Mouse (Mus musculus): ENCODE measurements around the gene Eaf2. TPM values are rescaled to one million over a fixed set of nuclear protein-coding genes. Genes with fewer than 3 reads are reported as not detected.

Eaf2 gene
- polyA plus RNA-seq, 1 experiment from 2014 or later = 0.36 TPM

DNA sequence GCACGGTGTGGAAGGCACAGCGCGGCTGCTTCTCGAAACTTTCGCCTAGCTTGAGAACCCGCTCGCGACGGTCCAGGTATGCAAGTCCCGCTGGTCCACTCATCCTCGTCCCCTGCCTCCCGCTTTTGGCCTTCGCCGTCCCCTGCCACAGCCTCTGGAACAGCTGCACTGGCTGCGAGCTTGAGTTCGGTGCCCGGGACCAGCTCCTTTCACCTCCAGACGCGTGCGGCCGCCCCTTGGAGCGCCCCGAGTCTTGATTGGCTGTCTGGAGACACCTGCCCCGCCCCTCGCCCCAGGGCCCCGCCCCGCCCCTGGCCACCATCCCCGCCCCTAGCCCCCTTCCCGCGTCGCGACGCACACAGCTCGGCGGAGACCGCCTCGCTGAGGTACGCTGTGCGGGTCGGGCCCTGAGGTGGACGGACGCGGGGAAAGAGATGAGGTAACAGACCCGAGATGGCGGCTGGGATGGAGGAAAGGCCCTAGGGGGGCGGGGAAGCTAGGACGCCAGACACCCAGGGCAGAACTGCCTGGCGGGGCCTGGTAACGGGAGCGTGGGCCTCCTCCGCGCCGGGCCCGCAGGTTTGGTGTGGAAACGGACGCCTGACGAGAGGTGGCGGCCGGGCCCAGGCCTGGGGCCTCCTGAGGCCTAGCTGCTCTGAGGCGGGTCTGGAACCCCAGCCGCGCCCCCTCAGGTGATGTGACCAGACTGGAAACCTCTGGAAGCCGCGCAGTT, 46.6 kb downstream of the Eaf2 start, which contains the start of gene Iqcb1:
Iqcb1 (plus strand) TSS at position 332 of the 733 bp plus-strand sequence.
- H3K27me3 ChIP-seq = peaks cover 10% of the 10 kb centered on the region
- 0% methylated on average over 64 of the region's 64 CpGs for WGBS
- peak within 1 kb of the TSS; percentile 76 for H3K27ac ChIP-seq
- no peaks in the 10 kb centered on the region for H3K36me3 ChIP-seq
- H3K9me3 ChIP-seq = no peaks in the 10 kb centered on the region
- H3K4me2 ChIP-seq = peak within 1 kb of the TSS; percentile 78
- H3K4me3 ChIP-seq = peak within 1 kb of the TSS; percentile 89
- H3K9ac ChIP-seq = peak within 1 kb of the TSS; percentile 85
- H3K4me1 ChIP-seq (replicated peaks) = peaks cover 9% of the 10 kb centered on the region
- ATAC-seq (ENCODE audit: low FRiP score) = peak; percentile 99

DNA sequence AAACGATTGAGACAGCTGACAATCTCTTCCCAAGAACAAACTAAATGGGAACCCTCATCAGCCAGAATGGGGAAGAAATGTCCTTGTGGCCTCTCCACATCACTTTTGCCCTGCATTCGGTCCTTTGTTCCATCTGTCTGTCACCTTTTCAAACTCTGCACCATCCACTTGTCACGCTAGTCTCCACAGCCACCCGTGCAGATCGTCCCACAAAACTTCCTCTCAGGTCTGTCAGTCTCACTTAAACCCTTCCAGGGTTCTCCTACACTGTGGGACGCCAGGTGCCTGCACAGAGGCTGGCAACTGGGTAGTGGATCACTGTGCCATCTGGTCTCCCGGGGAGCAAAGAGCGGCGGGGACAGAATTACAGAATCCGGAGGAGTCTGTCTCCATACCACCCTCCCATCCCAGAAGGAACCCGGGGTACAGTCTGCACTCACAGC, 47.2 kb downstream of the Eaf2 start:
- no peak for ATAC-seq (ENCODE audit: low FRiP score)
- Histone ChIP-seq H3K4me2 (peak overlapping the region; percentile 78), H3K36me3 (no peaks in the 10 kb centered on the region), H3K4me3 (peak overlapping the region; percentile 89), H3K9ac (peak overlapping the region; percentile 59), H3K9me3 (no peaks in the 10 kb centered on the region), H3K27ac (no peak overlapping the region), H3K27me3 (peaks cover 10% of the 10 kb centered on the region), H3K4me1 (replicated peaks) (peaks cover 9% of the 10 kb centered on the region)
- 6% methylated on average over 11 of the region's 11 CpGs for WGBS

DNA sequence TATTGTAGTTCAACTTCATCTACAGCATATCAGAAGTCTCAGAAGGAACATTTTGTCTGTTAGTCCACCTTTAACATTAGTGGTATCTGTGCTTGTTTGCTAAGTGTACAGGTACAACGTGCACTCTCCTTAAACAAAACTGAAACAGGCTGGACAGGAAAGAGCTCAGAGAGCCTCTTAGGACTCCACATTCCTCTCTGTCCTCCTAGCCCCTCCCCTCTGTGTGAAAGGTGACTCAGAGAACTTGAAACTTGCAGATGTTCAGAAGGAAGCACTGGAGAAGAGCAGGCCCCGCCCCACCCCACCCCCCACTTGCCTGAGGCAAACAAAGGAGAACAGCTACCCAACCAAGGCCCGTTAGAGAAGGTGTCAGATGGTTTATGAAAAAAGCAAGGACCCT, 53.3 kb downstream of the Eaf2 start:
- Histone ChIP-seq H3K4me2 (no peak overlapping the region), H3K27ac (no peak overlapping the region), H3K9me3 (no peaks in the 10 kb centered on the region), H3K27me3 (peaks cover 5% of the 10 kb centered on the region; the same call in 1 of the 2 replicates), H3K36me3 (no peaks in the 10 kb centered on the region), H3K4me3 (no peak overlapping the region), H3K9ac (no peak overlapping the region), H3K4me1 (replicated peaks) (no peaks in the 10 kb centered on the region)
- WGBS = 9% methylated on average over 3 of the region's 3 CpGs
- no peak for ATAC-seq (ENCODE audit: low FRiP score)

DNA sequence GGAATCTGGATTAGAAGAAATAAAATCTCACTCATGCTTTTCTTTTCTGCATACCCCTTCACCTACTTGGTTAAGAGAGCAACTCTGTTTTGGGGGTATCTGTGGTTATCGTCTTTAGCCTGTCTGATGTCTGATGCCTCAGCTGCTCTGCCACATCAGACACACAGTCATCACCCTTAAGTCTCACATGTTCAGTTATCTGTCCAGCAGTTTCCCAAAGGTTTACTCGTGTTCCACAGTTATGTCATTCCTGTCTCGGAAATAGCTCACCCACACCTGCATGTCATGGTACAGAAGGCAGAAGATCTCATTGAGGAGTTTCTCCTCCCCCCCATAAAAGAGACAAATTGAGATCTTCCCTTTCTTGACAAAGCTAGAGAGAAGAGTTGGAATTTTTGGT, 54.1 kb downstream of the Eaf2 start:
- Histone ChIP-seq H3K4me2 (no peak overlapping the region), H3K36me3 (no peaks in the 10 kb centered on the region), H3K27me3 (no peaks in the 10 kb centered on the region), H3K9me3 (no peaks in the 10 kb centered on the region), H3K9ac (no peak overlapping the region), H3K4me1 (replicated peaks) (no peaks in the 10 kb centered on the region), H3K4me3 (no peak overlapping the region), H3K27ac (no peak overlapping the region)
- 86% methylated on average over 3 of the region's 3 CpGs for WGBS
- ATAC-seq (ENCODE audit: low FRiP score) = no peak

DNA sequence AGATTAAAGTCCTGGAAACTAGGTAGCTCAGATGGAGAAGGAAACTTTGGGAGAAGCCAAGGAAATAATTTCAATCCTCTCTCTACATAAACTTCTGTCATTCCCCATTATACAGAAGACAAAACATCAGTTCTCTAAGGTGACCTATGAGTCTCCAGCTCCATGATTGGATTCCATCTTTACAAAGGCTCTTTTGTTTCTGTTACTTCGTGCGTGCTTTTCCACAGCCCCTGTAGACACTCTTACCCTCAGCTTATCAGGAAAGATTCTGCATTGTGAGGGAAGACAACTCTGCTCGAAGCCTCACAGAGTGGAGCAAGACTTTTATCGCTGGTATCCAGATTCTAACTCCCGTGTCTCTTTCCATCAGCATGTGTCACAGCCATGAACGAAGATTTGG, 54.8 kb downstream of the Eaf2 start:
- 64% methylated on average over 6 of the region's 6 CpGs for WGBS
- H3K4me3 ChIP-seq = no peak overlapping the region
- H3K27me3 ChIP-seq = no peaks in the 10 kb centered on the region
- H3K4me1 ChIP-seq (replicated peaks) = no peaks in the 10 kb centered on the region
- no peak overlapping the region for H3K9ac ChIP-seq
- no peak overlapping the region for H3K4me2 ChIP-seq
- no peak overlapping the region for H3K27ac ChIP-seq
- no peaks in the 10 kb centered on the region for H3K9me3 ChIP-seq
- ATAC-seq (ENCODE audit: low FRiP score) = no peak
- no peaks in the 10 kb centered on the region for H3K36me3 ChIP-seq

DNA sequence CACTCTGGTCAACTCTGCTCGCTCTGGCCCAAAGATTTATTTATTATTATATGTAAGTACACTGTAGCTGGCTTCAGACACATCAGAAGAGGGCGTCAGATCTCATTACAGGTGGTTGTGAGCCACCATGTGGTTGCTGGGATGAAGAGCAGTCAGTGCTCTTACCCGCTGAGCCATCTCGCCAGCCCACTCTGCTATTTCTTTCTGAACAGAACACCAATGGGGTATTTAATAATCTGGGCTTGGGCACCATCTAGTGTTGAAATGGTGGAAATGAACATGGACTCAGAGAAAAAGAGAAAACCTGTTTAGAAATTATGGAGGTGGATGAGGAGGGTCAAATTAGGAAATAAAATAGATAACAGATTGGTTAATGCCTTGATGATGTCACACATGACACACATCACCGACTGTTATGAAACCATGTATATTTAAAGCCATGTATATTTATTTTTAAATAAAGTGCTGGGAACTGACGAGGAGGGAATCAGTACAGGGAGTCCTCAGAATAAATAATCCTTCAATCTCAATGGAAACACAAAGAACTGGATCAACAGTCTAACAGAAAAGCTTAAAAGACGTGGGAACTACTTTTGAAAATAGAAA, 57.4 kb downstream of the Eaf2 start:
- Histone ChIP-seq H3K27ac (no peak overlapping the region), H3K4me2 (no peak overlapping the region), H3K9me3 (no peaks in the 10 kb centered on the region), H3K27me3 (no peaks in the 10 kb centered on the region), H3K36me3 (no peaks in the 10 kb centered on the region), H3K4me3 (no peak overlapping the region), H3K4me1 (replicated peaks) (no peaks in the 10 kb centered on the region), H3K9ac (no peak overlapping the region)
- peak; percentile 96 for ATAC-seq (ENCODE audit: low FRiP score)
- 21% methylated on average over 7 of the region's 7 CpGs for WGBS

DNA sequence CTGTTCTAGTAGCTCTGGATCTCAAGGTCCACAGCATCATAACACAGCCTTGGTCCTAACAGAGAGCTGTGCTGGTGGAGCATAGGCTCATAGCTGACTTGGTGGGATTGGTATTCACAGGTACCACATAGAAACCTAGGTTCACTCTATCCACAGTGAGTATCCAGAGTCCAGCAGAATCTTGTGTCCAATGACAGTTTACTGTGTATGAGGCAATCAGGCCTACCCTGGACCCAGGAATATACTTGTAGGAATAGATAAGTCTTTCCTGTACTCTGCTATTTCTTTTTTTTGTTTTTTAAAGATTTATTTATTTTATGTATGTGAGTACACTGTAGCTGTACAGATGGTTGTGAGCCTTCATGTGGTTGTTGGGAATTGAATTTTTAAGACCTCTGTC, 57.9 kb downstream of the Eaf2 start:
- H3K4me1 ChIP-seq (replicated peaks) = no peaks in the 10 kb centered on the region
- no peak overlapping the region for H3K4me3 ChIP-seq
- no peaks in the 10 kb centered on the region for H3K27me3 ChIP-seq
- ATAC-seq (ENCODE audit: low FRiP score) = peak; percentile 65
- H3K9ac ChIP-seq = no peak overlapping the region
- H3K4me2 ChIP-seq = no peak overlapping the region
- no peaks in the 10 kb centered on the region for H3K36me3 ChIP-seq
- H3K9me3 ChIP-seq = no peaks in the 10 kb centered on the region
- no peak overlapping the region for H3K27ac ChIP-seq

DNA sequence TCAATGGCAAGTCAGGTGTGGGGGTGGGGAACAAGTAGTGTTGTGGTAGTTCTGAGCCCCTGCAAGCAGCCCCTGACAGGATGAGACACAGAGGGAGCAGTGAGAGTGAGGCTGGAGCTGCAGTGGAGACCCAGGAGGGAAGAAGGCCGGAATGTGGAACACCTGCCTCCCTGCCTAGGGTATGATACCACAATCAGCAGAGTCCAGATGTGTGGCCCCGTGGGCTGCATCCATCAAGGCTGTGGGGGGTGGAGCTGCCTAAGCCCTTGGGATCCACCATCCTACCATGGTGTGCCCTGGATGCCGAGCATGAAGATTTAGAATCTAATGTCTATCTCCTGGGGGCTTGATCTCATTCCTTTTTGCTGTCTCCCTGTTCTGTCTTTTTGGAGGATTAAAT, 61.1 kb downstream of the Eaf2 start:
- Histone ChIP-seq H3K4me2 (no peak overlapping the region), H3K4me3 (no peak overlapping the region), H3K27me3 (no peaks in the 10 kb centered on the region), H3K4me1 (replicated peaks) (no peaks in the 10 kb centered on the region), H3K9ac (no peak overlapping the region), H3K9me3 (no peaks in the 10 kb centered on the region), H3K27ac (no peak overlapping the region), H3K36me3 (no peaks in the 10 kb centered on the region)
- ATAC-seq (ENCODE audit: low FRiP score) = no peak
- WGBS = 71% methylated on average over 3 of the region's 3 CpGs

DNA sequence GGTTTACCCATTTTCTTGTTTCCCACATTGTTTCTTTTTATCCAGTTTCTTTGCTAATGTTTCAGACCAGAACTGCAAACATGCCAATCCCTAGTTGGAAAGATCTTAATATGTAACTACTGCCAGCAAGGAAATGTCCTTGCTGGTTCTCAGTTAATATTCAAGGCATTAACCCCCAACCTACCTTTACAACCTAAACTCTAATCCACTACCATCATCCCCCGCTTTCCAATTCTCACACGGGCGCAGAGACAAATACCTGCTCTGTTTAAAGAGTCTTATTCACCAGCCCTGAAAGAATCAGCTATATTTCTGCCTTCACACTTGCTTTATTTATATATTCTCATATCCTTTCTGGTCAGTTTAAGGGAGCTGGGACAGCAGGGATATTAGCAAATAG, 66.2 kb downstream of the Eaf2 start:
- Histone ChIP-seq H3K9me3 (no peaks in the 10 kb centered on the region), H3K4me1 (replicated peaks) (no peaks in the 10 kb centered on the region), H3K27me3 (no peaks in the 10 kb centered on the region), H3K9ac (no peak overlapping the region), H3K4me3 (no peak overlapping the region), H3K27ac (no peak overlapping the region), H3K36me3 (no peaks in the 10 kb centered on the region), H3K4me2 (no peak overlapping the region)
- whole genome bisulfite sequencing = 94% methylated on average over 3 of the region's 3 CpGs
- ATAC-seq (ENCODE audit: low FRiP score) = no peak

DNA sequence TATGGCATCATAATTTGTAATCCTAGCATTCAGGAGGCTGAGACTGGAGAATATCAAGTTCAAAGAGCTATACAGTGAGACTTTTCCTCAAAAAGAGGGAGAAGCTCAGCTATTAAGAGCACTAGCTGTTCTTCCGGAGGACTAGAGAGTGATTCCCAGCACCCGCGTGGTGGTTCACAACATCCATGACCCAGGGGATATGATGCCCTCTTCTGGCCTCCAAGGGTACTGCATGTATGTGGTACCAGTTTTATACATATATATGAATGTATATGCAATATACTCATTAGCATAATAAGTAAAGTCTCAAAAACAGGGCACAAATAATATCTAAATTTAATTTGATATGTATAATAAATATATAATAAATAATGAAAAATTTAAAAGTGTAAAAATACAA, 72.4 kb downstream of the Eaf2 start:
- no peak overlapping the region for H3K4me2 ChIP-seq
- no peak overlapping the region for H3K27ac ChIP-seq
- H3K36me3 ChIP-seq = no peaks in the 10 kb centered on the region
- H3K9me3 ChIP-seq = no peaks in the 10 kb centered on the region
- H3K27me3 ChIP-seq = no peaks in the 10 kb centered on the region
- no peak overlapping the region for H3K9ac ChIP-seq
- ATAC-seq (ENCODE audit: low FRiP score) = no peak
- WGBS = 89% methylated on average over 3 of the region's 3 CpGs
- no peaks in the 10 kb centered on the region for H3K4me1 ChIP-seq (replicated peaks)
- H3K4me3 ChIP-seq = no peak overlapping the region

DNA sequence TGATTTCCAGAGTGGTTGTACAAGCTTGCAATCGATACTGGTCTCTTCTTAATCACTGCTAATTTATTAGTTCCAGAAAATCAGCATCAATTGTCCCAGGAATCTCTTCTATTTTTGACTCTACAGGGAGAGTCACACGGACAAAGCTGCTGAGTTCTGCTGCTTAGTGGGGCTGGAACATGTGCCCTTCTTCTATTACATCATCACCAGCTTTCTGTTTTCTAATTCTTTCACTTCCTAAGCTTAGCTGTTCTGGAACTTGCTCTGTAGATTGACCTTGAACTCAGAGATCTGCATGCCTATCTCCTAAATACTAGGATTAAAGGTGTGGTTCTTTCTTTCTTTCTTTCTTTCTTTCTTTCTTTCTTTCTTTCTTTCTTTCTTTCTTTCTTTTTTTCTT, 76.5 kb downstream of the Eaf2 start:
- no peak overlapping the region for H3K27ac ChIP-seq
- H3K36me3 ChIP-seq = no peaks in the 10 kb centered on the region
- 75% methylated on average over 2 of the region's 2 CpGs for WGBS
- no peak overlapping the region for H3K4me3 ChIP-seq
- H3K9me3 ChIP-seq = no peaks in the 10 kb centered on the region
- H3K9ac ChIP-seq = no peak overlapping the region
- no peak overlapping the region for H3K4me2 ChIP-seq
- H3K27me3 ChIP-seq = no peaks in the 10 kb centered on the region
- no peak for ATAC-seq (ENCODE audit: low FRiP score)
- no peaks in the 10 kb centered on the region for H3K4me1 ChIP-seq (replicated peaks)

DNA sequence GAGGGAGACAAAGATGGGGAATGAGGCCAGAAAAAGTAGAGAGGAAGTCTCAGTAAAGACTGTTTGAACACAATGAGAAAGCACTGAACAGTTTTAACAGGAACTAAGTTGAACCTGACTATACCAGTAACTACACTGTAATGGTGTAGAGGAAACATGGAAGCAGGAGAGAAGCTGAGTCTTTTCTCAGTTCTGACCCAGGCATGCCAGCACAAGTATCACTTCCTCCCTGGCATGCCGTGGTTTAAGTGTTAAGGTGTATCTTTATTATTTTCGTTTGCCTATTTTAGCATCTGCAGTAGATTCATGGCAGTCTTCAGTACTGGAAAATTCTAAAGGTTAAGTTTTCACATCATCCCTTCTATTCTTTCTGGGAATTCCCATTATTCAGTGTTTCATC, 79.8 kb downstream of the Eaf2 start:
- Histone ChIP-seq H3K9me3 (no peaks in the 10 kb centered on the region), H3K27me3 (no peaks in the 10 kb centered on the region), H3K27ac (no peak overlapping the region), H3K4me2 (no peak overlapping the region), H3K9ac (no peak overlapping the region), H3K4me1 (replicated peaks) (no peaks in the 10 kb centered on the region), H3K36me3 (no peaks in the 10 kb centered on the region), H3K4me3 (no peak overlapping the region)
- ATAC-seq (ENCODE audit: low FRiP score) = no peak
- 90% methylated on average over 2 of the region's 2 CpGs for WGBS

DNA sequence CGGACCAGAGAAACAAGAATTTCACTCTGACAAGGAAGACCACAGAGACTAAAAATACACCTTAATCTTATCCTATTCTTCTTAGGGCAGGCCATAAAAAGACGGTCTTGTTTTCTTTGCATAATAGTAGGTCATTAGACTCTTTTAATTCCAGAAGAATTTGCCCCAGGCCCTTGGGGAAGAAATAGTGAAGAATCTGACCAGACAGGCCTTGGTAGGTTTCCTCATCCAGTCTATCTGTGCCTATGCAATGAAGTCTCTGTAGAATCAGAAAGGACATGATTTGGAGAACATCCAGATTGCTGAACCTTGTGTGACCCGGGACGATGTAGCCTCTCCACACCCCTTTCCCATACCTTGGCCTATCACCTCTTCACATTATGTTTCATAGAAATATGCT, 84.6 kb downstream of the Eaf2 start:
- Histone ChIP-seq H3K4me3 (no peak overlapping the region), H3K27me3 (no peaks in the 10 kb centered on the region), H3K4me1 (replicated peaks) (no peaks in the 10 kb centered on the region), H3K36me3 (no peaks in the 10 kb centered on the region), H3K9me3 (no peaks in the 10 kb centered on the region), H3K9ac (no peak overlapping the region), H3K4me2 (no peak overlapping the region), H3K27ac (no peak overlapping the region)
- no peak for ATAC-seq (ENCODE audit: low FRiP score)
- WGBS = 90% methylated on average over 4 of the region's 4 CpGs

All from hindbrain, embryonic 13.5 days (tissue).